Mouse (Mus musculus) lung, postnatal 25 days (tissue): ENCODE results near the gene Myocos.
"Not testable (repeated sequence)": the region's sequence is repeated elsewhere in the genome, so short reads cannot be mapped to it uniquely, and the experiment has no call there.

ENCODE experiments used
- DNase-seq: peaks from one replicate; pipeline ENCODE4 v3.0.0; 2022; ENCODE audit warnings: low spot score

Gene Myocos

DNA sequence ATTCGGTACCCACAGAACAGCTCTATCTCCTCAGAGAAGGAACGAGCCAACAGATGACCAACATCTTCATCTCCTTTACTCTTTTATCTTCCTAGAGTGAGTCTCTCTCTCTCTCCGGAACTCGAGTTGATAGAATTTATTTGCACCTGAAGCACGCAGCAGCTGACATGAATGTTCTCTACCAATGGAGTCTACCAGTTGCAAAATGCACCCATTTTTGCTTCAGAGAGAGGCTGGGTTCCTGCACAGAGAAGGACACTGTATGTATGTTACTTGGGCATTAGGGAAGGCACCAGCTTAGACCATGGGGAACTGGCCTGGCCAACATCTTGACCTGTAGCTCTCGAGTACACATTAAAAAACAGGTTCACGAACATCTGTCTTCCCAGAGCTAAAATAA, at the start of gene Myocos:
Gene Myocos (minus strand): TSS at position 101 of the 400 bp plus-strand sequence.
- DNase-seq, result no peak

DNA sequence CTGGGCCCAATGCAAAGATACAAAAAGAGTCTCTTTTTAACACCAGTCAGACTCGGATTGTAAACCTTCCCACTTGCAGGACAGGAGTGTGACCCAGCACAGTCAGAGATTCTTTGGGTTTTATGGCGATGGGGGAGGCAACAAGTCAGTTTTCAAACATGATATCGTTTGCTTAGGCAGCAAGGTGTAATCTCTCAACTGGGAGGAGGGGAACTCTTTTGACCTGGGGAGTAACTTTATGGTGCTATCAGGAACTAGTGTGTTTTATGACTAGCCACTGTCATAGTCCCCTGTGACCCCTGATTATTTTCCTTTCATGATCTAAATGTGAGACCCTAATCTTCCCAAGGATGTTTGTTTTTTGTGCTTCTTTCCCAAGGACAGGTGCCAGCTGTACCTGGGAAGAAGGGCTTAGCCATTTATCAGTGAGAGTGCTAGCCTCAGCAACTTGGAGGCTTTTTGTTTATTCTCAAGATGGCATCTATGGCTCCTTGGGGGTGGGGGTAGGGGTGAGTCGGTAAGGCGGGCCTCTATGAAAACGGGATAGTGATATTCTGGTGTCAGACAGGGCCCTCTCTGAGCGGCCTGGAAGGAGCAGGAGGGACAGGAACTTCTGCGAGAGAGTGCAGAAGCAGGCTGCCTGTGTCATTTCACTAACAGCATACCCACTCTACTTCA, 42.5 kb upstream of the Myocos start:
- DNase-seq, result no peak

DNA sequence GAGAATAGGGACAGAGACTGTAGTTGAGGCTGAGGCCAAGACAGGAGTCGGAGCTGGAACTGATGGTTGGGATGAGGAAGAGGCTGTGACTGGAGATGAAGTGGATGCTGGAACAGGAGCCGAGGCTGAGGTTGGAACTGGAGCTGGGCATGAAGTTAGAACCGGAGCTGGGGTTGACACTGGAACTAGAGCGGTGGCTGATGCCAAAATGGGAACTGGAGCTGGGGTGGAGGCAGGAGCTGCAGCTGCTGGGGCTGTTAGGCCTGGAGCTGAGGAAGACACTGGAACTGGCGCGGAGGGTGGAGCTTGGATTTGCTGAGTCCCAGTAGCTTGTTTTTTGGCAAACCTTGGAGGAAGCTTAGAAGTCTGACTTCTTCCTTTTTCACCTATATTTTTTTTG, 39.8 kb upstream of the Myocos start:
- DNase-seq, result no peak

DNA sequence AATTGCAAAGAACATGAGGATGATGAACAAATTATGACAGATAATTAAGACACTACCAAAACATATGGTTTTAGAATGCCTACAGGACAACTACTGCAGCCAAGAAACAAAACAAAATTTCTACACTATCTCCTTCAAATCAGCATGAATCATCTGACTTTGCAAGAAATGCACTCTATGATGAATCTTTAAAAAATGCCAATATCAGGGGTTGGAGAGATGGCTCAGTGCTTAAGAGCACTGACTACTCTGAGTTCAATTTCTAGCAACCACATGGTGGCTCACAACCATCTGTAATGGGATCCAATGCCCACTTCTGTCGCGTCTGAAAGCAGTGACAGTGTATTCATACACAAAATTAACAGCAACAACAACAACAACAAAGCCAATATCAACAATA, 35.7 kb upstream of the Myocos start:
- no peak for DNase-seq

DNA sequence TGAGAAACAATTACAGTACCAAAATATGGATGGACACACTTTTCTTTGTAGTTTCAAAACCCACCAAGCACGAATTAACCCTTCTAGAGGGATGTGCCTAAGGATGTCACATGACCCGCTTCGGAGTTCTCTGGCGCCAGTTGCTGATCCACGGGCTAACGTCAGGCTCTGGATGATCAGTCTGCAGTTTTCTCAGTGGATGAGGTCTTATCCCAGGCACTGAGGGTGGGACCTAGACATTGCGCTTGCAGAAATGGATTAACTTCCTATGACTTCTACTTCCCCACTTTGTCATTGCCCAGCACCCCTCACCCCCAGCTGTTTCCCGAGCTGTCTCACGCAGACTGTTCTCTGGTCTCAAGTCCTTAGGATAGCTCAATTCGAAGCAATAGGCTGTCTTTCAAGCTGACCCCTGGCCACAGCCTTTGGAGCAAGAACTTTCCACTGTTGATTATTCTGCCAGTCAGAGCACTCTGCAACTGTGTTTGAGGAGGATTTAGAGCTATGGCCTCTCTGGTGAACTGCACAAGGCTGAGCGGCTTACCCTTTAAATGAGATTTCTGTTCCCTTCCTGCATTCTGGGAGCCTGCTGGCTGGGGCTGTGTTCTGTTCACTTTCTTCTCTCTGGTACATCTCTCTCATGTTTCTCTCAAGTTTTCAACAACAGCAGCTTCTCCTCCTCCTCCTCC, 7.6 kb upstream of the Myocos start:
- DNase-seq, result no peak

DNA sequence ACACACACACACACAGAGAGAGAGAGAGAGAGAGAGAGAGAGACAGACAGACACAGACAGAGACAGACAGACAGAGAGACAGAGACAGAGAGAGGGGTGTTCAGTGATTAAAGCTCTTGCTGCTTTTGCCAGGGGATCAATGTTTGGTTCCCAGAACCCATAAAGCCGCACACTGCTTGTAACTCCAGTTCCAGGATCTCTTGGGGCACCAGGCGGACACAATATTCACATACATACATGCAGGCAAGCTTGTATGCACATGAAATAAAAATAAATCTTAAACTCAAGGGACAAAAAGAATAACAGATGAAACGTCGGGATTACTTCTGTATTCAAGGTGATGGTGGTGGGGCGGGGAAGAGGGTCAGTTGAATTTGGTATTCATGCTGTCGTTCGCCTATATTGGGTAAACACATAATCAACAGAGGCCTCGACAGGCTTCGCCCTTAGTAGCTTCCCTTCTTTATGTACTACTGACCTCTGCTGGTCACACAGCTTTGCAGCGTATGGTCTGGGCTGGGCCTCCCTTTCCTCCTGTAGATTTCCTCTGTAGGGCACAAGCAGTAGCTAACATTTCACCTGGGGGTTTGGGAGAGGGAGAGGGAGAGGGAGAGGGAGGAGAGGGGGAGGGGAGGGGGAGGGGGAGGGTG, 6.9 kb upstream of the Myocos start:
- DNase-seq, result peak; percentile 83

DNA sequence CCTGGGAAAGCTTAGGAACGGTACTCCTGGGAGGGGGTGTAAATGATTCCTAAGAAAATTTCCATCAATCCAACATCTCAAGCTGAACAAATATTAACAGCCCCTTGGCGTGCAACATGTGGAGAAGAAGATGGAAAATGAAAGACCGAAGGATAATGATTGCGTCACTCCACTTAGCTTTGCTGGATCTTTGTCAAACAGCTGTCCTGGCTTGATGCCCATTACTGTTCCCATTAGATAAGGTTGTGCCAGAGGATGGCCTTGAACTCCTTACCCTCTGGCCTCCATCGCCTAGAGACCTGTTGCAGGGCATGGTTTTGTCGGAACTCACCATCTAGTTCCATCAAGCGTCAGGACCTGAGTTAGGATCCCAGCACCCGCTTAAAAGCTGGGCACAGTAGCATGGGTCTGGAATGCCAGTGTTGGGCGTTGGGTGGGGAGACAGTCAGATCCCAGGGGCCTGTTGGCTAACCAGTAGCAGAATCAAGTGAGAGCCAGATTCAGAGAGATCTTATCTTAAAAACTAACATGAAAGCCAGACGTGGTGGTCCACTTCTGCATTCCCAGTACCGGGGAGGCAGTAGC, 2.3 kb upstream of the Myocos start:
- no peak for DNase-seq

DNA sequence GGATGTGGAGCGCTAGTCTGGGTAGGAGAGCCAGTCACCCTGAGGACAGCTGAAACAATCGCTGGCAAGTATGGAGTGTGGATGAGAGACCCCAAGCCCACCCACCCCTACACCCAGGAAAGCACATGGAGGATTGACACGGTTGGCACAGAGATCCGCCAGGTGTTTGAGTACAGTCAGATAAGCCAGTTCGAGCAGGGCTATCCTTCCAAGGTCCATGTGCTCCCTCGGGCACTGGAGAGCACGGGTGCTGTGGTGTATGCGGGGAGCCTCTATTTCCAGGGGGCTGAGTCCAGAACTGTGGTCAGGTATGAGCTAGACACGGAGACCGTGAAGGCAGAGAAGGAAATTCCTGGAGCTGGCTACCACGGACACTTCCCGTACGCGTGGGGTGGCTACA, 9.6 kb downstream of the Myocos start:
- no peak for DNase-seq

DNA sequence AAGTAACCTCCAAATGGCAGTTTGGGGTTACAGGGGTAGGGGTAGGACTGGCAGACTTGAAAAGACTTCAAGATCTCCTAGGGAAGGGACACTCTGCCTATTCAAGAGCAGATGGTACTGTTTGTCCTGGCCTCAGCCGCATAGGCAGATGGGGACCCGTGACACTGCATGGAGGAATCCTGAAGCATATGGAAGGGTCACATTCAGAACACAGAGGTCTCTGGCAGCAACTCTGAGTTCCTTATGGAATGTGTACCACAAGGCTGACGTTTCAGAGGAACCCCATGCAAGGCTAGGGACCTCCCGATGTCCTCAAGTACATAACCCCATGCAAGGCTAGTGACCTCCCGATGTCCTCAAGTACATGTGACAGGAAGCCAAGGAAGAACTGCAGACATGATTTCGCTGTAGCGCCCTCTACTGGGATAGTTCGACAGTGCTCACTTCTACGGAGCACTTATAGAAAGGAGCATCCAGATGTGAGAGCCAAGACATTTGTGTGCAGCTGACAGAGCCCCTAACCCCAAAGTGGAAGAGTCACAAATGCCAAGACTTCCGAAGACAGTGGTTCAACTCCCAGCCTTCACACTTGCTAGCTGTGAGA, 11.8 kb downstream of the Myocos start:
- no peak for DNase-seq

DNA sequence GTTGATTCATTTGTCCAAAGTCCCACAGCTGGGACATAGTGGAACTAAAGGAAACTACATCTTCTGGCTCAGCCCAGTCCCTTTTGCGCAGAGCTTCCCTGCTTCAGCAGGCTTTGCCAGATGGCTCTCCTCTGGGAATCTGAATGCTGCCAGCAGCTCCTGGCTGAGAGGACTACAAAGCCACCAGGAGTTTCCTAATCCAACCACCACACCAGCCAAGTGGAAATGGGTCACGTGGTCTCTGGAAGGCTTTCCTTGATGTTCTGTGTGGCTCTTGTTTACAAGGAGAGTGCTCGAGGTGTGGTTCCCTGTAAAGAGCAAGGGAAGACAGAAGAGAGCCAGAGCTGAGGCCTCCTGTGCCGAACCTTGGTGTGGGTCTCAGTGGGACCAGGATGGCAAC, 14.3 kb downstream of the Myocos start:
- peak; percentile 80 for DNase-seq

DNA sequence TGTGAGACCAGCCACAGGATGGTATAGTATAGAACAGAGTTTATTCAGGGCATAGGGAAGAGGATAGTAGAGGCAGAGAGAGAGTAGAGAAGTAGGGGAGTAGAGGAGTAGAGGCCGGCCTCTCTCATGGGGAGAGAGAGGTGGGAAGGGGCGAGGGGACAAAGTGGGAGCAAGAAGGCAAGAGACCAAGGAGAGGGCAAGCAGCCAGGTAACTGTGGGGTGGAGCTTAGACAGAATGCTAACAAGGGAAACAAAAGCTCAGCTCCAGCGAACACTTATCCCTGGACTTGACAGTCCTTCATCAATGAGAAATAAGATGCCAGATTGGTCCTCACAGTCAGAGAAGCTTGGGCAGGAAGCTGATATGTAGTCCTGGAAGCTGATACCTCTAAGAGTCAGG, 15.4 kb downstream of the Myocos start:
- no peak for DNase-seq

DNA sequence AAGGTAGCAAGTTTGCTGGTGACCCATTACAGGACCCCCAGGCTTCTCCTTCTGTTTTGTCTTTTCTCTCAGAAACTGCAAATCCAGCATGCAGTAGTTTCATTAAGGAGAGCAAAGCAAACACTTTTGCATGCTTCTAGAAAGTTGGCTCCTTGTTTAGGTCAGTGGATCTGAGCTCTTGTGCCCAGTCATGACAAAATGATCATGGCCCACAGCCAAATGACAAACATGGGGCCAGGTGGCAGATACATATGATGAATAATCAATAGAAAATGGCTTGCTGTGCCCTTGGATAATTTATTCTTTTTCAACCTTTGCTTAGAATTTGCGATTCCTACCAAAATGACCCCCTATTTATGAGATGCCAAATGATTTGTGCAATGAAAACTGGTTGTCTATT, 18.2 kb downstream of the Myocos start:
- no peak for DNase-seq

DNA sequence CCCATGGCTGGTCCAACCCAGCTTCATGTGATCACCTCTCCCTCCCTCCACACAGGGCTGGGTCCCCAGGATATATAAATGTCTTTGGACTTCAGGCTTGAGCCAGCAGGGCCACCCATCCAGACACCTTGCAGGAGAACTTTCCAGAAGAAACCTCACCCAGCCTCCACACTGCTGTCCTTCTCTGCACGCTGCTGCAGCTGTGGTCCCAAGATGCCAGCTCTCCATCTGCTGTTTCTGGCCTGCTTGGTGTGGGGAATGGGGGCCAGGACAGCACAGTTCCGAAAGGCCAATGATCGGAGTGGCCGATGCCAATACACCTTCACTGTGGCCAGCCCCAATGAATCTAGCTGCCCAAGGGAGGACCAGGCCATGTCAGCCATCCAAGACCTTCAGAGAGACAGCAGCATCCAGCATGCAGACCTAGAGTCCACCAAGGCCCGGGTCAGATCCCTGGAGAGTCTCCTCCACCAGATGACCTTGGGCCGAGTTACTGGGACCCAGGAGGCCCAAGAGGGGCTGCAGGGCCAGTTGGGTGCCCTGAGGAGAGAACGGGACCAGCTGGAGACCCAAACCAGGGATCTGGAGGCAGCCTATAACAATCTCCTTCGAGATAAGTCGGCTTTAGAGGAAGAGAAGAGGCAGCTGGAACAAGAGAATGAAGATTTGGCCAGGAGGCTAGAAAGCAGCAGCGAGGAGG, 18.8 kb downstream of the Myocos start, which contains the start of gene Myoc:
Gene Myoc (plus strand): TSS at position 105 of the 700 bp plus-strand sequence.
- DNase-seq, result no peak

DNA sequence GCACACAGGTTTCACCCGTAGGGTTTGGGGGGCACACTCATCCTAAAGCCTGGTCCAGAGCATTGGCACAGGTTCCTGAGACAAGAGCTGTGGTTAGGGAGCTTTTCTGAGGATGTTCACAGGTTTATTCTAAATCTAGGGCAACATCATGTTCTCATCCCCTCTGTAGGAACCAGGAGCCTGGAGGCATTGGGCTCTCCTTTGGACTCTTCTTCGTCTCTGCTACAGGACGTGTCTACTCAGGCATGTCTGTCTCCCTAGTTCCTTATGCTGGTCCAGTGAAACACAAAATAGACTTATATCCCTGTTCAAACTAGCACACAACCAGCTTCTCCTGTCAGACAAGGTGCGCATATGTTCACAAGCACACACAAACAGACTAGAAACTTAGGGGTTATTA, 19.5 kb downstream of the Myocos start:
- no peak for DNase-seq

DNA sequence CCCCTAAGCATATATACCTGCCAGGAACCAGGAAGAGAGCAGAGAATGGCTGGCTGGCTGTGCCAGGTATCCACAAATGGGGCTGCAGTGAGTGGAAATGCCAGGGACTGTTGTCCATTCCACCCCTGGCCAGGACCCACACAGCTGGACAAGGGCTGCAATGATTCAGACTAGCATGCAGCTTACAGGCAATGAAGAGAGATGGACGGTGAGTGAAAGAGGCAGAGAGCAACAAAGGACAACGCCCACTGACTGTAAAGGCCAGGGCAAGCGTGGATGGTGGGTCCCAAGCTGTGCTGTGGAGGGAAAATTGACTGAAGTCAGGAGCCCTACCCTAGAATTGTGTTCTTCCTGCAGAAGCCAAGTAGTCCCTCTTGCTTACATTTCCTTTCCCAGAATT, 21.5 kb downstream of the Myocos start:
- no peak for DNase-seq

DNA sequence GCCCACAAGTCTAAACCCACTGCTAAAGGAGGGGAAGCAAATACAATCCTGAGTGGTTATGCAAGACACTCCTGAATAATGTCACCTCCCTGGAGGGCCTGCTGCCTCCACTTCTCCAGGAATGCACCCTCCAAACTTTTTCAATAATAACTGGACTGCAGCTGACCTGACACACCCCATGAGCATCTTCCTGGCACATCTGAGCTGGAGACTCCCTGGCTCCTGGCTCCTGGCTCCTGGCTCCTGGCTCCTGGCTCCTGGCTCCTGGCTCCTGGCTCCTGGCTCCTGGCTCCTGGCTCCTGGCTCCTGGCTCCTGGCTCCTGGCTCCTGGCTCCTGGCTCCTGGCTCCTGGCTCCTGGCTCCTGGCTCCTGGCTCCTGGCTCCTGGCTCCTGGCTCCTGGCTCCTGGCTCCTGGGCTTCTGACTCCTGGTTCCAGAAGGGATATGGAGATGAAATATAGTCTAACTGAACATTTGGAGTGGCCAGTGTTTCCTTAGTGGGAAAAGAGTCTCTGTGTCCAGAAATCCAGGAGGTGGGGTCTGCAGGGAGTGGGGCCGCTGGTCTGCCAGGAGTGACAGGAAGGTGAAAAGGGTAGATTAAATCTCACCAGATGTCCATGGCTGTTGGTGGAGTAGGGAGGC, 22.6 kb downstream of the Myocos start:
- not testable (repeated sequence) for DNase-seq

DNA sequence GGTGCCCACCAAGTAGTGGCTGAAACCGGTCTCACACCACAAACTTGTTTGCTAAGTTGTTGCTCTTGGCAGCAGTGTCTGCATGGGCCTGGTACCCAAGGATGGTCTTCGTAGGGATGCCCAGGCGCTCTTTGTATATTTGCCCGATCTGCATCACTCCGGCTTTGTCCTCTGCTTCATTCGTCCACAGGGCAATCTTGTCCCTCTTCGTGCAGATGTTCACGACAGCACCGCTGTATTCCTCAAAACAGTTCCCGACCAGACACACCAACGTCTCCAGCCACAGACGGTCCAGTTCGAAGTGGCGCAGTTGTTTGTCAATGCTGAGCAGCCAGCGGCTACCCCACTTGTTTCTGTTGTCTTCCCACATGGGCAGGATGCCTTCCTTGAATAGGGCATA, 29.7 kb downstream of the Myocos start:
- not testable (repeated sequence) for DNase-seq

DNA sequence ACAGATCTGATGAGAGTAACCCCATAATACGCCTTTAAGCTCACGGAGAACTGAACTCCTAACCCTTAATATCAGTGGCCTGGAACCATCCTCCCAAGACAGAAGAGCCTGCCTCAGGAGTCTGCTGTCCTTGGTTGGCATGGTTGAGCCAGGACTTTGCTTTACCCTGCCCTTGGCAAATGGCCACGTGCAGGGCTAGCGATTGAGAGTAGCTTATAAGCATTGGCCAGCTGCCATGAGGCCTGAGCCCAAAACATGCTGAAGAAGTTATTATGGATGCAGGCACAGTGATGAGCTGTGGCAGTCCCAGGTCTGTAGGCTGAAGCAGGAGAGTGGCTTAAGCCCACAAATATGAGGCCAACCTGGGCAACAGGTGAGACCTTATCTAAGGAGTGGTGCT, 30.2 kb downstream of the Myocos start:
- DNase-seq, result not testable (repeated sequence)

DNA sequence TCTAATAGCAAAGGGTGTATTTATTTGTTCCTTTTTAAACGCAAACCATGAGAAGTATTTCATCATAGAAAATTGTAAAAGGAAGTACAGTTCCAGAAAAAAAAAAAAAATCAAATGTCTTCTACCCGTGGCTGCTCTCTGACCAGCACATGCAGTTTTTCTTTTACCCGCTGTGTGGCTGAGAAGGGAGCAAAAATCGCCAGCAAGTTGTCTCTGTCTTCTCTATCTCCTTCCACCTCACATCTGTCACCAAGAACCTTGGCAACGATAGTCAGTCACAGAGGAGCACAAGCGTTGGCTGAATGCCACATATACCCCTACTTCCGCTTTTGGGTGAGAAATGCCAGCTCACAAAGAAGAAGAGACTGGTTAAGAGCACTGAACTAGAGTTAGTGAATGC, 32.8 kb downstream of the Myocos start:
- peak; percentile 34 for DNase-seq

DNA sequence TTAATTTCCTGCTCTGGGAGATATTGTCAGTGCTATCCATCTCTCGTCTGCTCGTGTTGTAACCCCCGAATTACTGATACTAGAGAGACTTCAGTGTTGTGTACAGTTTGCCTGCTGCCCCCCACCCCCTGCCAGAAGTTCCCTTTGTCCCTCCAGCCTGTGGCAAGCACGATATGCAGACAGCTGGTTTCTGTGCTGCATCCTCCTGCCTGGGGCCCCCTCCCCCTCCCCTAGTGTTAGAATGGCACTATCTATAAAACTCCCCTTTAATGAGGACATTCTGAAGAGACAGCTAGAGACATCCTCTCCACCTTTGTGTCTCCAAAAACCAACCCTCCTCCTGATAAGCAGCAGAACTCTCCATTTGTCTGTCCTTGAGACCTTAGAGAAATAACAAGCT, 34.1 kb downstream of the Myocos start:
- DNase-seq, result no peak

DNA sequence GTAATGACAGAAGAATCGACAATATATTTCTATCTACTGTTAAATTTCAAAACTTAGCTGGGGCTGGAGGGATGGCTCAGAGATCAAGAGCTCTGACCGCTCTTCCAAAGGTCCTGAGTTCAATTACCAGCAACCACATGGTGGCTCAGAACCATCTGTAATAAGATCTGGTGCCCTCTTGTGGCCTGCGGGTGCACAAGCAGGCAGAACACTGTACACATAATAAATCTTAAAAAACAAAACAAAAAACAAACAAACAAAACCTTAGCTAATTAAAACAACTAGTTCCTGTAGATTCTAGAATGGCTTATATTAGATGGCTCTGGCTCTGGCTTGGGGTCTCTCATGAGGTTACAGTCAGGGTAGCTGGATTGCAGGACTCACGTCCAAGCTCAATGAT, 37.5 kb downstream of the Myocos start:
- no peak for DNase-seq
